Mouse (Mus musculus) adrenal gland, postnatal 14 days (tissue): ENCODE data around the gene Tdrd5. TPM values are rescaled to one million over a fixed set of nuclear protein-coding genes. Genes with fewer than 3 reads are reported as not detected.
"Not testable (repeated sequence)": the region's sequence is repeated elsewhere in the genome, so short reads cannot be mapped to it uniquely, and the experiment has no call there.

Experiments
- DNase-seq: peaks from one replicate; pipeline ENCODE4 v3.0.0; 2021; ENCODE audit warnings: mixed read lengths
- long read RNA-seq, 2 experiments: library from polyadenylated mRNA; stranded (forward); transcript quantifications; one replicate each; pipeline ENCODE4 v2.0.0; 2021
- total RNA-seq: library from RNA; stranded (reverse); gene quantifications from 2 replicates; pipeline ENCODE4 v1.2.3, GENCODE M21; 2021

Tdrd5 gene
- 0.11 TPM in 1 of 2 replicates, not detected in the other for total RNA-seq
- long read RNA-seq, experiment 1, result 0 reads
- long read RNA-seq, experiment 2, result 0 reads

- DNase-seq, result peak; percentile 50
Observed at GRCm38 (mm10) chr1:156302911-156303749, at the start of gene Tdrd5. Tdrd5 (minus strand) TSS chr1:156303664.

GRCm38 (mm10) chr1:156352466-156352865 is 49.0 kb upstream of the Tdrd5 start:
- DNase-seq, result no peak

GRCm38 (mm10) chr1:156350441-156350840 is 47.0 kb upstream of the Tdrd5 start:
- DNase-seq, result no peak

GRCm38 (mm10) chr1:156349031-156349430 is 45.6 kb upstream of the Tdrd5 start:
- DNase-seq, result no peak

GRCm38 (mm10) chr1:156345633-156346032 is 42.2 kb upstream of the Tdrd5 start:
- no peak for DNase-seq

GRCm38 (mm10) chr1:156344433-156344832 is 41.0 kb upstream of the Tdrd5 start:
- DNase-seq, result no peak

GRCm38 (mm10) chr1:156340847-156341246 is 37.4 kb upstream of the Tdrd5 start:
- no peak for DNase-seq

GRCm38 (mm10) chr1:156323126-156323525 is 19.7 kb upstream of the Tdrd5 start:
- DNase-seq, result no peak

GRCm38 (mm10) chr1:156310630-156311029 is 7.2 kb upstream of the Tdrd5 start, which contains the start of gene Nphs2:
Nphs2 (plus strand) TSS chr1:156310727.
- peak; percentile 17 for DNase-seq

- no peak for DNase-seq
Observed at GRCm38 (mm10) chr1:156308595-156308994, 5.1 kb upstream of the Tdrd5 start.

GRCm38 (mm10) chr1:156290016-156290415 is 13.4 kb downstream of the Tdrd5 start:
- no peak for DNase-seq

- not testable (repeated sequence) for DNase-seq
Observed at GRCm38 (mm10) chr1:156289222-156289587, 14.3 kb downstream of the Tdrd5 start.

GRCm38 (mm10) chr1:156288556-156289221 is 14.8 kb downstream of the Tdrd5 start:
- DNase-seq, result no peak

GRCm38 (mm10) chr1:156285541-156285896 is 17.9 kb downstream of the Tdrd5 start:
- no peak for DNase-seq

GRCm38 (mm10) chr1:156284851-156285540 is 18.5 kb downstream of the Tdrd5 start:
- no peak for DNase-seq

GRCm38 (mm10) chr1:156284207-156284606 is 19.3 kb downstream of the Tdrd5 start:
- no peak for DNase-seq

- DNase-seq, result no peak
Observed at GRCm38 (mm10) chr1:156280131-156280530, 23.3 kb downstream of the Tdrd5 start.

GRCm38 (mm10) chr1:156273647-156274046 is 29.8 kb downstream of the Tdrd5 start:
- DNase-seq, result no peak

- no peak for DNase-seq
Observed at GRCm38 (mm10) chr1:156271654-156272053, 31.8 kb downstream of the Tdrd5 start.

- no peak for DNase-seq
Observed at GRCm38 (mm10) chr1:156270471-156270870, 33.0 kb downstream of the Tdrd5 start.

GRCm38 (mm10) chr1:156268546-156268945 is 34.9 kb downstream of the Tdrd5 start:
- DNase-seq, result not testable (repeated sequence)

- peak; percentile 40 for DNase-seq
Observed at GRCm38 (mm10) chr1:156263946-156264345, 39.5 kb downstream of the Tdrd5 start.

GRCm38 (mm10) chr1:156263352-156263751 is 40.1 kb downstream of the Tdrd5 start:
- DNase-seq, result peak; percentile 69
